Mouse (Mus musculus): Measurements from ENCODE around the gene Zfand3. TPM values are rescaled to one million over a fixed set of nuclear protein-coding genes. Genes with fewer than 3 reads are reported as not detected.
A peak's percentile ranks its signal among the peaks of the same experiment; 100 is the strongest.

Gene Zfand3
- polyA plus RNA-seq, 1 experiment from 2014 or later, result 49.1 TPM

DNA sequence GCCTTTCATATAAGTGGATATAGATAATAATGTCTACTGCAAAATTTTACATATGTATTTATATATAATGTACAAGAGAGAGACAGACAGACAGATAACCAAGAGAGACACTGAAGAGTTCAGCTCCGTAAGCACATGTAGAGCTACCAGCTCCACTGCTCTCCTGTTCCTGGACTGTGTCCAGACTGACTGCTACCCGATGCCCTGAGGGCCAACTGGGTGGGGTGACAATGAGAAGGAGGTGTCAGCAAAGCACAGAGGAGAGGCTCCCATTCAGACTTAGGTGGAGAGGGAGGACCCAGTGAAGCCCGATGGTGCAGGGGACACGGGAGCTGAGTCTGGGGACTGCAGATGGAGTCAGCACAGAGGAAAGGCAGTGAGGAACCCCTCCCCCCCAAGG is 25.5 kb upstream of the Zfand3 start:
- no peaks in the 10 kb centered on the region for H3K36me3 ChIP-seq (ENCODE audit: control insufficient read depth, insufficient read depth, low read length)
- H3K4me3 ChIP-seq (ENCODE audit: low read length), result no peak overlapping the region
- 44% methylated on average over 4 of the region's 4 CpGs for WGBS
- peaks cover 3% of the 10 kb centered on the region; the same call in 1 of the 2 replicates for H3K9me3 ChIP-seq (ENCODE audit: control insufficient read depth, low read length)
- H3K27me3 ChIP-seq (ENCODE audit: control insufficient read depth, insufficient read depth, low read length), result peaks cover 3% of the 10 kb centered on the region; the same call in 1 of the 2 replicates
- H3K9ac ChIP-seq (ENCODE audit: low read depth, low read length), result no peak overlapping the region
- no peak for ATAC-seq (ENCODE audit: low FRiP score, low TSS enrichment)
- no peaks in the 10 kb centered on the region for H3K4me1 ChIP-seq (ENCODE audit: control insufficient read depth, insufficient read depth, low read length)
- H3K4me2 ChIP-seq (replicated peaks; ENCODE audit: low read depth, low read length), result no peak overlapping the region
- no peak overlapping the region for H3K27ac ChIP-seq (ENCODE audit: low read depth, low read length)

DNA sequence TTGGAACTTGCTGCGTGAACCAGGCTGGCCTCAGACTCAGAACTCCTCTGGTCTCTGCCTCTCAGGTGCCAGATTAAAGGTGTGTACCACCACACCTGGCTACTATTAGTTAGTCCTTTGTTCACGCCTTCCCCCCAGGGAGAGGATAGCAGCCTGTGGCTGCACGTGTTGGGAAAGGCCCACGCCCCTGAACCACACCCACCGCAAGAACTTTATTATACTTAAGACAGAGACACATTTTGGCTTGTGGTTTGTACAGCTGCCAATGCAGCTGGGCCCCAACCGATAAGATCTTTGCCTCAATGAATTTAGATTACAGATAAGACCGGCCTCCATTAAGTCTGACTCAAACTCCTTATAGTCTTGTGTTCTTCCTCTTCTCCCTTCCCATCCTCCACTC is 24.7 kb upstream of the Zfand3 start:
- H3K4me3 ChIP-seq (ENCODE audit: low read length), result no peak overlapping the region
- H3K9ac ChIP-seq (ENCODE audit: low read depth, low read length), result no peak overlapping the region
- H3K4me2 ChIP-seq (replicated peaks; ENCODE audit: low read depth, low read length), result no peak overlapping the region
- H3K27me3 ChIP-seq (ENCODE audit: control insufficient read depth, insufficient read depth, low read length), result no peaks in the 10 kb centered on the region
- no peak overlapping the region for H3K27ac ChIP-seq (ENCODE audit: low read depth, low read length)
- 63% methylated on average over 7 of the region's 7 CpGs for WGBS
- no peaks in the 10 kb centered on the region for H3K4me1 ChIP-seq (ENCODE audit: control insufficient read depth, insufficient read depth, low read length)
- no peak for ATAC-seq (ENCODE audit: low FRiP score, low TSS enrichment)
- peaks cover 3% of the 10 kb centered on the region; the same call in 1 of the 2 replicates for H3K9me3 ChIP-seq (ENCODE audit: control insufficient read depth, low read length)
- no peaks in the 10 kb centered on the region for H3K36me3 ChIP-seq (ENCODE audit: control insufficient read depth, insufficient read depth, low read length)

DNA sequence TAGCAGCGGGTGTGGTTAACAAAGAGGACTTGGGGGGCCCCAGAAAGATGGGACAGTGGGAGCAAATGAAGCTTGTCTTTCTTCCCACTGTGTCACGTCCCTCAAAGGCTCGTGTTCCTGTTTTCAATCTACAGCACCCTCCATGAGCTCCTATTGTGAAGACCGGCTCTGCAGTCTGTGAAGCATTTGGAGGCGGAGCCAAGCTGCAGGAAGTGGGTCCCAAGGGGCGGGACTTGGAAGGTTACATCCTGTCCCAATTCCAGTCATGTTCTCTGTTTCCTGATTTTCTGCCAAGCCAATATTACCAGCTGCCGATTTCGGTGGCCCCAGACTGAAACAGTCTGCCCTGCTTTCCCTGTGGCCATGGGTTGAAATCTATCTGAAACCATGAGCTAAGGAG is 23.0 kb upstream of the Zfand3 start:
- WGBS, result 70% methylated on average over 8 of the region's 8 CpGs
- Histone ChIP-seq H3K27ac (ENCODE audit: low read depth, low read length) (no peak overlapping the region), H3K9me3 (ENCODE audit: control insufficient read depth, low read length) (peaks cover 3% of the 10 kb centered on the region; the same call in 1 of the 2 replicates), H3K27me3 (ENCODE audit: control insufficient read depth, insufficient read depth, low read length) (no peaks in the 10 kb centered on the region), H3K4me2 (replicated peaks; ENCODE audit: low read depth, low read length) (no peak overlapping the region), H3K9ac (ENCODE audit: low read depth, low read length) (no peak overlapping the region), H3K4me3 (ENCODE audit: low read length) (no peak overlapping the region), H3K36me3 (ENCODE audit: control insufficient read depth, insufficient read depth, low read length) (no peaks in the 10 kb centered on the region), H3K4me1 (ENCODE audit: control insufficient read depth, insufficient read depth, low read length) (no peaks in the 10 kb centered on the region)
- no peak for ATAC-seq (ENCODE audit: low FRiP score, low TSS enrichment)

DNA sequence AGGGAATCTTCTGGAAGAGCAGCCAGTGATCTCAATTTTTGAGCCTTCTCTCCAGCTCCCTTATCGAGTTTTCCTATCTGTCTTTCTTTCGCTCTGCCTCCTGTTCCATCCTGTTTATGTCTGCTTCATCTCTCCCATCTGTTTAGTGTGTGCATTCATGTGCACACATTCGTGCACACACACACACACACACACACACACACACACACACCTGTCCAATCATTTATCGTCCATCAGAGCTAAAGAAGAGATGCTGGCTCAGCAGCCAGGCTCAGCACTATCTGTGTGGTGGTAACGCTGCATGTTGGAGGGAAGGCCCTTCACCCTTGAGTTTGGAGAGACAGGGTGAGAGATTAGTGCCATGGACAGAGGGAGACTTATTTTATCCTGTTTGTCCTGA is 21.3 kb upstream of the Zfand3 start:
- Histone ChIP-seq H3K4me2 (replicated peaks; ENCODE audit: low read depth, low read length) (no peak overlapping the region), H3K9ac (ENCODE audit: low read depth, low read length) (no peak overlapping the region), H3K27ac (ENCODE audit: low read depth, low read length) (no peak overlapping the region), H3K36me3 (ENCODE audit: control insufficient read depth, insufficient read depth, low read length) (no peaks in the 10 kb centered on the region), H3K27me3 (ENCODE audit: control insufficient read depth, insufficient read depth, low read length) (no peaks in the 10 kb centered on the region), H3K9me3 (ENCODE audit: control insufficient read depth, low read length) (peaks cover 3% of the 10 kb centered on the region; the same call in 1 of the 2 replicates), H3K4me1 (ENCODE audit: control insufficient read depth, insufficient read depth, low read length) (no peaks in the 10 kb centered on the region), H3K4me3 (ENCODE audit: low read length) (no peak overlapping the region)
- ATAC-seq (ENCODE audit: low FRiP score, low TSS enrichment), result no peak
- whole genome bisulfite sequencing, result 79% methylated on average over 5 of the region's 5 CpGs

DNA sequence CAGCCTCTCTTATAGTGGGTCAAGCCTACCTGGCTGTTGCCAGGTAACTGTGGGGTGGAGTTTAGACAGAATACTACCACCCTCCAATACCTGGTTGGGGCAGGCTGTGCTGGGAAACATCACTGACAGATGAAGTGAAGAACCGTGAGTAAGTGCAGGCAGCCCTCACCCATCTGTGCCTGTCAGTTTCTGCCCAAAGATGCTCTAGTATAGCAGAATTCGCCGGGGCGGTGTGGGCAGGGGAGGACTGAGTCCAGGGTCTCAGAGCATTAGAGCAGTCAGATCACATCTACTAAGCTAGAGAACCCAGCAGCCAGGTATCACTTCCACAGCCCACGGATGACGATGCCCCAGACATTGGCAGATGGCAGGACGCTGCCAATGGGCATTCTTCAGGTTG is 19.6 kb upstream of the Zfand3 start:
- no peak for ATAC-seq (ENCODE audit: low FRiP score, low TSS enrichment)
- Histone ChIP-seq H3K4me3 (ENCODE audit: low read length) (no peak overlapping the region), H3K9ac (ENCODE audit: low read depth, low read length) (no peak overlapping the region), H3K4me2 (replicated peaks; ENCODE audit: low read depth, low read length) (no peak overlapping the region), H3K27me3 (ENCODE audit: control insufficient read depth, insufficient read depth, low read length) (no peaks in the 10 kb centered on the region), H3K27ac (ENCODE audit: low read depth, low read length) (no peak overlapping the region), H3K36me3 (ENCODE audit: control insufficient read depth, insufficient read depth, low read length) (no peaks in the 10 kb centered on the region), H3K4me1 (ENCODE audit: control insufficient read depth, insufficient read depth, low read length) (no peaks in the 10 kb centered on the region), H3K9me3 (ENCODE audit: control insufficient read depth, low read length) (peaks cover 10% of the 10 kb centered on the region; the same call in 1 of the 2 replicates)
- WGBS, result 86% methylated on average over 7 of the region's 7 CpGs

DNA sequence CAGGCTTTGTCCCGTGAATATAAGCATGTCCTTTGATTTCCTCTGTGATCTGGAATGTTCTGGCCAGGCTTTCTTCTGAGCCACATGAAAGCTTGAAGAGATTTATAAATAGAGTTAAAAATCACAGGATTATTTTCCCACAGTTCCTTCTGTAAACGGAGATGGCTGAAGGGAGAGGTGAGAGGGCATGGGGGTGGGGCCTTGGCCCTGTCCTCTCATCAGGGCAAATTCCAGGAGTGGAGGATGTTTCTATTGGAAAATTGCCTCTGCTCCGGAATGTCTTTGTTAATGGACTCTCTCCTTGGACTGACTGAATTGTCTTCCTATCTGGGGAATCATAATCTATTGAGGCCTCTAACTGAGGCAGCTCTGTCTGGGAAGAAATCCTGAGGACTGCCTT is 19.0 kb upstream of the Zfand3 start:
- H3K36me3 ChIP-seq (ENCODE audit: control insufficient read depth, insufficient read depth, low read length), result no peaks in the 10 kb centered on the region

DNA sequence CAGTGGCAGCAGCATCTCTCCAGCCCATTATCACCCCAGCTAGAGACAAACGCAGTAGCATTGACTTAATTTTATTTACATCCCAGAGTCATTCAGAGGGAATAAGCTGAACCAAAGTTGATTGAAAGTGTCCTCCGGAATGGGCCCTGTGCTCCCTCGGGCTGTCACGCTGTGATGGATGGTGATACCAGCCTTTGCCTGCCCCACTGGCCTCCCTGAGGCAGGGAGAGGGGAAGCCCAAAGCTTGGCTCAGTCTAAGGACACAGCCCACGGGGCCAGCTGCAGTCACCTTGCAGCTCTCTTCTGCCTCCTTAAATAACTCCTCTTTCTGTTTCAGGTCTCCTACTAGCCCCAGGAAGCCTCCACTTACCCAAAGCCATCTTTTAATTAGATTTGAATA is 16.4 kb upstream of the Zfand3 start:
- 21% methylated on average over 5 of the region's 5 CpGs for WGBS

More for the DNA sequence above, 19.0 kb upstream of the Zfand3 start:
- no peak overlapping the region for H3K27ac ChIP-seq (ENCODE audit: low read depth, low read length)
- ATAC-seq (ENCODE audit: low FRiP score, low TSS enrichment), result peak; percentile 43; the same call in 1 of the 2 replicates
- H3K27me3 ChIP-seq (ENCODE audit: control insufficient read depth, insufficient read depth, low read length), result no peaks in the 10 kb centered on the region
- WGBS, result 26% methylated on average over 3 of the region's 3 CpGs
- H3K4me3 ChIP-seq (ENCODE audit: low read length), result no peak overlapping the region
- H3K4me2 ChIP-seq (replicated peaks; ENCODE audit: low read depth, low read length), result no peak overlapping the region
- no peaks in the 10 kb centered on the region for H3K4me1 ChIP-seq (ENCODE audit: control insufficient read depth, insufficient read depth, low read length)
- H3K9me3 ChIP-seq (ENCODE audit: control insufficient read depth, low read length), result peaks cover 10% of the 10 kb centered on the region; the same call in 1 of the 2 replicates
- H3K9ac ChIP-seq (ENCODE audit: low read depth, low read length), result no peak overlapping the region

DNA sequence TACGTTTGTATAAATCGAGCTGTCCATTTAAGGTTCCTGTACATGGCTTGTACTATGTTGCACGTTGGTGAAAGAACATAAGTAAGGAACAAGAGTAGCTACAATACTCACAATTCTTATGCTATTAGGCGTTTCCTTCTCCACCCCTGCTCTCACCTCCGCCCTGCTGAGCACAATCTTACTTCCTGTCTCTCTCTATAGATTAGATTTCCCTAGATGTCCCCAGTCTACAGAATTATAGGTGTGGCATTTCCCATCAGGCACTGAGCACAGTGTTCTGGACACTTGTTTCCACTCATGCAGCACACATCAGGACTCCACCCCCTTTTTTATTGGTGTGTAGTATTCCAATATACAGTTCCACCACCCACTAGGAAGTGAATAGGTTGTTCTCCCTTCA is 14.9 kb upstream of the Zfand3 start:
- Histone ChIP-seq H3K4me3 (ENCODE audit: low read length) (no peak overlapping the region), H3K9me3 (ENCODE audit: control insufficient read depth, low read length) (peaks cover 6% of the 10 kb centered on the region; the same call in 1 of the 2 replicates), H3K9ac (ENCODE audit: low read depth, low read length) (no peak overlapping the region), H3K4me2 (replicated peaks; ENCODE audit: low read depth, low read length) (no peak overlapping the region), H3K27ac (ENCODE audit: low read depth, low read length) (no peak overlapping the region), H3K27me3 (ENCODE audit: control insufficient read depth, insufficient read depth, low read length) (no peaks in the 10 kb centered on the region), H3K4me1 (ENCODE audit: control insufficient read depth, insufficient read depth, low read length) (no peaks in the 10 kb centered on the region), H3K36me3 (ENCODE audit: control insufficient read depth, insufficient read depth, low read length) (no peaks in the 10 kb centered on the region)
- ATAC-seq (ENCODE audit: low FRiP score, low TSS enrichment), result no peak
- 87% methylated on average over 5 of the region's 5 CpGs for WGBS

More for the DNA sequence above, 16.4 kb upstream of the Zfand3 start:
- Histone ChIP-seq H3K4me2 (replicated peaks; ENCODE audit: low read depth, low read length) (no peak overlapping the region), H3K36me3 (ENCODE audit: control insufficient read depth, insufficient read depth, low read length) (no peaks in the 10 kb centered on the region), H3K27ac (ENCODE audit: low read depth, low read length) (no peak overlapping the region), H3K4me1 (ENCODE audit: control insufficient read depth, insufficient read depth, low read length) (no peaks in the 10 kb centered on the region), H3K27me3 (ENCODE audit: control insufficient read depth, insufficient read depth, low read length) (no peaks in the 10 kb centered on the region), H3K9ac (ENCODE audit: low read depth, low read length) (no peak overlapping the region), H3K9me3 (ENCODE audit: control insufficient read depth, low read length) (peaks cover 6% of the 10 kb centered on the region; the same call in 1 of the 2 replicates), H3K4me3 (ENCODE audit: low read length) (no peak overlapping the region)
- no peak for ATAC-seq (ENCODE audit: low FRiP score, low TSS enrichment)

DNA sequence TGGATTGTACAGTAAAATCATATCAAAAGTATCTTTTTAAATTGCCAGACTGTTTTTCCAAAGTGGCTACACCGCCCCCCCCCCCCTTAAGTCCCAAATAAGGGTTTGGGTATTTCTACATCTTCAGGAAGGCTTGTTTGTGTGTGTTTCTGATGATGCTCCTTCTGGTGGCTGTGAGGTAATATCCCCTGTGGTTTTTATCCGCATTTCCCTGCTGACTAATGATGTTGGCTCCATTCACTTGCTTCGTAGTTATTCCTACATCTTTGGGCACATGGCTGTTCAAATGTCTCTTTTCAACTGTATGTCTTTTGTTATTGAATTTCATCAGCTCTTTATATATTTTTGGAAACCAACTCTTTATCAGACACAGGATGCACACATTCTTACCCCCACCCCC is 14.4 kb upstream of the Zfand3 start:
- no peaks in the 10 kb centered on the region for H3K27me3 ChIP-seq (ENCODE audit: control insufficient read depth, insufficient read depth, low read length)
- peaks cover 6% of the 10 kb centered on the region; the same call in 1 of the 2 replicates for H3K9me3 ChIP-seq (ENCODE audit: control insufficient read depth, low read length)
- H3K27ac ChIP-seq (ENCODE audit: low read depth, low read length), result no peak overlapping the region
- ATAC-seq (ENCODE audit: low FRiP score, low TSS enrichment), result no peak
- no peaks in the 10 kb centered on the region for H3K36me3 ChIP-seq (ENCODE audit: control insufficient read depth, insufficient read depth, low read length)
- H3K4me1 ChIP-seq (ENCODE audit: control insufficient read depth, insufficient read depth, low read length), result no peaks in the 10 kb centered on the region
- 90% methylated on average over 3 of the region's 3 CpGs for WGBS
- H3K9ac ChIP-seq (ENCODE audit: low read depth, low read length), result no peak overlapping the region
- H3K4me2 ChIP-seq (replicated peaks; ENCODE audit: low read depth, low read length), result no peak overlapping the region
- no peak overlapping the region for H3K4me3 ChIP-seq (ENCODE audit: low read length)
